Mouse (Mus musculus) right cerebral cortex, postnatal 10 days (tissue): ENCODE data around the gene Gm20388.

Source experiments
- DNase-seq, 2 experiments: peaks; one replicate each; pipeline ENCODE4 v3.0.0; 2021; ENCODE audit warnings: low spot score in 2 of 2

The Gm20388 gene

GRCm38 (mm10) chr8:121632401-121632800 is 1721.8 kb downstream of the Gm20388 start:
- no peak for DNase-seq

GRCm38 (mm10) chr8:121635534-121635933 is 1724.9 kb downstream of the Gm20388 start:
- DNase-seq: no peak

GRCm38 (mm10) chr8:121636180-121636579 is 1725.5 kb downstream of the Gm20388 start:
- no peak for DNase-seq

GRCm38 (mm10) chr8:121642804-121643203 is 1732.2 kb downstream of the Gm20388 start:
- DNase-seq: no peak

GRCm38 (mm10) chr8:121643384-121643783 is 1732.7 kb downstream of the Gm20388 start:
- DNase-seq: no peak

- no peak for DNase-seq
Measured at GRCm38 (mm10) chr8:121647511-121648215, 1737.0 kb downstream of the Gm20388 start.

- DNase-seq: no peak
Measured at GRCm38 (mm10) chr8:121648451-121648850, 1737.8 kb downstream of the Gm20388 start.

- no peak for DNase-seq
Measured at GRCm38 (mm10) chr8:121649423-121649822, 1738.8 kb downstream of the Gm20388 start.

GRCm38 (mm10) chr8:121649904-121650303 is 1739.3 kb downstream of the Gm20388 start:
- no peak for DNase-seq

- no peak for DNase-seq
Measured at GRCm38 (mm10) chr8:121650389-121651307, 1740.0 kb downstream of the Gm20388 start.

GRCm38 (mm10) chr8:121651308-121651873 is 1740.8 kb downstream of the Gm20388 start:
- peak in 1 of 2 experiments; percentile 61 for DNase-seq

GRCm38 (mm10) chr8:121651874-121652361 is 1741.3 kb downstream of the Gm20388 start:
- peak; percentile 68 to 77 for DNase-seq

- peak; percentile 100 for DNase-seq
Measured at GRCm38 (mm10) chr8:121652774-121653323, 1742.2 kb downstream of the Gm20388 start, which contains the start of gene Zcchc14. Gene Zcchc14 (minus strand): TSS chr8:121652901.

- no peak for DNase-seq
Measured at GRCm38 (mm10) chr8:121653340-121654019, 1742.8 kb downstream of the Gm20388 start.

GRCm38 (mm10) chr8:121654131-121654530 is 1743.5 kb downstream of the Gm20388 start:
- no peak for DNase-seq

GRCm38 (mm10) chr8:121654966-121655494 is 1744.4 kb downstream of the Gm20388 start:
- no peak for DNase-seq

- no peak for DNase-seq
Measured at GRCm38 (mm10) chr8:121660602-121661001, 1750.0 kb downstream of the Gm20388 start.

- no peak for DNase-seq
Measured at GRCm38 (mm10) chr8:121661631-121662357, 1751.2 kb downstream of the Gm20388 start.

- no peak for DNase-seq
Measured at GRCm38 (mm10) chr8:121663101-121663500, 1752.5 kb downstream of the Gm20388 start.

GRCm38 (mm10) chr8:121665329-121665728 is 1754.7 kb downstream of the Gm20388 start:
- DNase-seq: peak; percentile 60 to 63
